Mouse (Mus musculus) embryonic facial prominence, embryonic 11.5 days (tissue): Measurements from ENCODE around the gene Spp2. TPM values are rescaled to one million over a fixed set of nuclear protein-coding genes. Genes with fewer than 3 reads are reported as not detected.
"Not testable (repeated sequence)": the region's sequence is repeated elsewhere in the genome, so short reads cannot be mapped to it uniquely, and the experiment has no call there.

Source experiments
- ATAC-seq: fragments of 200-750 bp; cut with Nextera tagmentation; replicated peaks from 2 replicates; pipeline ENCODE4 v1.8.0; 2017; ENCODE audit warnings: low read depth; ENCODE audit not compliant: insufficient number of reproducible peaks, low FRiP score, low TSS enrichment
- DNase-seq: peaks from one replicate; pipeline ENCODE4 v3.0.0-alpha.2; 2015; ENCODE audit warnings: low spot score
- H3K27ac ChIP-seq: fragments of 300-500 bp; sonication (generic); replicated peaks from 2 replicates; pipeline ENCODE4 v1.5.1; 2014; ENCODE audit warnings: mild to moderate bottlenecking, low read depth, low read length, control low read depth
- H3K27me3 ChIP-seq: fragments of 300-500 bp; sonication (generic); 2 replicates; pipeline ENCODE4 v1.6.1; 2014; ENCODE audit warnings: mild to moderate bottlenecking, low read length, moderate library complexity, mixed read lengths; ENCODE audit not compliant: control insufficient read depth, insufficient read depth
- H3K36me3 ChIP-seq: fragments of 300-500 bp; sonication (generic); replicated peaks from 2 replicates; pipeline ENCODE4 v1.6.1; 2014; ENCODE audit warnings: low read depth, mild to moderate bottlenecking, low read length, moderate library complexity, mixed read lengths; ENCODE audit not compliant: control insufficient read depth, insufficient read depth
- H3K4me1 ChIP-seq: fragments of 300-500 bp; sonication (generic); 2 replicates; pipeline ENCODE4 v1.6.1; 2014; ENCODE audit warnings: low read length, mixed read lengths; ENCODE audit not compliant: control insufficient read depth, insufficient read depth
- H3K4me2 ChIP-seq: fragments of 300-500 bp; sonication (generic); 2 replicates; pipeline ENCODE4 v1.6.1; 2014; ENCODE audit warnings: low read depth, mild to moderate bottlenecking, control low read depth, low read length, moderate library complexity
- H3K4me3 ChIP-seq: fragments of 300-500 bp; sonication (generic); 2 replicates; pipeline ENCODE4 v1.5.1; 2014; ENCODE audit warnings: low read depth, low read length, control low read depth
- H3K9ac ChIP-seq: fragments of 300-500 bp; sonication (generic); replicated peaks from 2 replicates; pipeline ENCODE4 v1.6.1; 2014; ENCODE audit warnings: mild to moderate bottlenecking, control low read depth, low read length
- H3K9me3 ChIP-seq: fragments of 300-500 bp; sonication (generic); replicated peaks from 2 replicates; pipeline ENCODE4 v1.6.1; 2016; ENCODE audit warnings: mild to moderate bottlenecking, low read length, inconsistent platforms, mixed read lengths; ENCODE audit not compliant: control insufficient read depth
- WGBS: fragments of 180-500 bp; shearing (Covaris S2); extraction: QIAGEN DNeasy Blood & Tissue Kit; methylation state at CpG from one replicate; pipeline ENCODE4 v1.1.7; 2014; 5-methylcytosine and 5-hydroxymethylcytosine counted together
- polyA plus RNA-seq: library from polyadenylated mRNA; unstranded; fragments of >200 nt; fragmentation: Nextera tagmentation; extraction: Ambion mirVana; gene quantifications from 2 replicates; pipeline ENCODE4 v1.2.1, GENCODE M21; 2014

Spp2 gene
- polyA plus RNA-seq, 1 experiment from 2014 or later, result 0.63 TPM

DNA sequence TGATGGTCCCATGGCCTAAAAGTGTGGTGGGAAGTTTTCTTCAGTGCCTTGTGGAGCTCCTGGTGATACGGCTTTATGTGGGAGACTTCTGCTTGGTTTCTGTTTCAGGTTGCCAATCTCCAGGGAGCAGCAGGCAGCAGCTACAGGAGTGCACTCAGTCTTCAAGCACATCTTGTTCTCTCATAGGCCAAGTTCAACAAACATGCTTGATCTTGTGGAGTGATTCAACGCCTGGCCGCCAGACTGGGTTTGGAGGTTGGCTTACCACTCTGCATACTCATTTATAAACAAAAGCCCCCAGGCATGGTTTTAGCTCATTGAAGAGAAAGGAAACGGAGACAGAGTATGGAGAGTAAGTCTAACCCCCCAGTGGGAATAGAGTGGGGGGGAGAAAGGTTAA lies 36.6 kb downstream of the Spp2 start:
- ATAC-seq (no peak), DNase-seq (peak; percentile 37)
- H3K4me3 ChIP-seq, result no peak overlapping the region
- no peaks in the 10 kb centered on the region for H3K27me3 ChIP-seq
- 51% methylated on average over 4 of the region's 4 CpGs for WGBS
- H3K36me3 ChIP-seq, result no peaks in the 10 kb centered on the region
- no peaks in the 10 kb centered on the region; the same call in 1 of the 2 replicates for H3K4me1 ChIP-seq
- H3K9me3 ChIP-seq, result no peaks in the 10 kb centered on the region
- no peak overlapping the region for H3K27ac ChIP-seq
- no peak overlapping the region for H3K4me2 ChIP-seq
- no peak overlapping the region for H3K9ac ChIP-seq

DNA sequence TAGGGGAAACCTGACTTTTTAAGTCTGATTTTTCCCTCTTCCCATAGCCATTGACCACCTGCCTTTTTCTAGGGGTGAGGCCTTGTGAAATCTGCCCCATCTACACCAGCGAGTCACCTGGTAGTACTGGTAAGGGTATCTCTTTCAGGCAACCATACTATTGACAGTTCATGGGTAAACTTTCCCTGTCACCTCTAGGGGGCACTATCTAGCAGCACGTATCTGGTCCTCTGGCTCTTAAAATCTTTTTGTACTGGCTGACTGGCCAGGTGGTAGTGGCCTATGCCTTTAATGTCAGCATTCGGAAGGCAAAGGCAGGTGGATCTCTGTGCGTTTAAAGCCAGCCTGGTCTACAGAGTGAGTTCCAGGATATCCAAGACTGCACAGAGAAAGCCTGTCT lies 38.6 kb downstream of the Spp2 start:
- ATAC-seq (no peak), DNase-seq (peak; percentile 30)
- WGBS, result 72% methylated on average over 4 of the region's 4 CpGs
- no peak overlapping the region for H3K27ac ChIP-seq
- H3K9me3 ChIP-seq, result no peaks in the 10 kb centered on the region
- H3K36me3 ChIP-seq, result no peaks in the 10 kb centered on the region
- no peak overlapping the region for H3K9ac ChIP-seq
- no peaks in the 10 kb centered on the region; the same call in 1 of the 2 replicates for H3K4me1 ChIP-seq
- H3K4me3 ChIP-seq, result no peak overlapping the region
- H3K4me2 ChIP-seq, result no peak overlapping the region
- no peaks in the 10 kb centered on the region for H3K27me3 ChIP-seq

DNA sequence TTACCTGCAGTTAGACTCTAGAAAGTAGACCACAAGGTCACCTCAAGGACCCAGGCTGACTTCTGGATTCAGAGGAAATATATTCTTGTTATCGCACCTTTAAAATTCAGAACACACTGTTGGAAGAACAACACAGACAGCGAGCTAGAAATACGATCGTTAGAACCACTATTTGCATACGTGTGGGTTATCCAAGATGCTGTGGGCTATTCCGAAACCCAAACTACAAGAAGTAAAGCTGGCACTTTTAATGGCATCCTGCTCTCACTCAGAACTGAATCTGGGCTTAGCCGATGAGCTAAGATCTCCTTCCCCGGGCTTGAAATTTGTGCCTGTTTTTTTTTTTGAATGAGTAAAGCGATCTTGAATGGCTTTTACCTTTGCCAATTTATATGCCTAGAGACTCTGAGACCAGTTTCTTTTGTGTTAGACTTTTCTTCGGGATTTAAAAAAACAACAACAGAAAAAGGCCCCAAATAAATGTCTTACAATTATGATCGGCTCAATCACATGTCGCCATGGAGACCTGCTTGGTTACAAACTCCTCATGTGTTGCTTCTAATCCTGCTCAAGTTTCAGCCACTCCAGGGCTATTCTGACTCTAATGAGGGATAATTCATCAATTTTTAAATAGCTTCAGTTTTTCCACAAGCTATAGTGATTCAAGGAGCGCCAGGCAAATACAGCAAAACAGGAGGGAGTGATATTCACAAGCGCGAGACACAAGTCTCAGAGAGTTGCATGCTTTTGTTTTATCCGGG lies 39.7 kb downstream of the Spp2 start:
- ATAC-seq, result no peak
- Histone ChIP-seq H3K27me3 (no peaks in the 10 kb centered on the region), H3K4me1 (no peaks in the 10 kb centered on the region; the same call in 1 of the 2 replicates), H3K9me3 (no peaks in the 10 kb centered on the region), H3K9ac (no peak overlapping the region), H3K4me2 (no peak overlapping the region), H3K27ac (no peak overlapping the region), H3K4me3 (no peak overlapping the region), H3K36me3 (no peaks in the 10 kb centered on the region)
- 60% methylated on average over 16 of the region's 16 CpGs for WGBS
- DNase-seq, result peak; percentile 39

DNA sequence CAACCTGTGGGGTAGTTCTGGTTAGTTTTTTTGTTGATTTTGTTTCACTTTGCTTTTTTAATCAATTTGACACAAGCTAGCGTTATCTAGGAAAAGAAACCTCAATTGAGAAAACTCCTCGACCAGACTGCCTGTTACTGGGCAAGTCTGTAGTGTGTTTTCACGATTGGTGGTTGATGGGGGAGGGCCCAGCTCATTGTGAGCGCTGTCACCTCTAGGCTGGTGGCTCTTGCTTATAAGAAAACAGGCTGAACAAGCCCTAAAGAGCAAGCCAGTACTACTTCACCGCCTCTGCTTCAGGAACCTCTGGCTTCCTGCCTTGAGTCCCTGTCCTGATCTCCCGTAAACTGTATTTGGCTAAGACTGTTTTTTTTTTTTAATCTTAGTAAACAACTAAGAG lies 40.7 kb downstream of the Spp2 start:
- no peak overlapping the region for H3K4me2 ChIP-seq
- no peaks in the 10 kb centered on the region; the same call in 1 of the 2 replicates for H3K4me1 ChIP-seq
- H3K9me3 ChIP-seq, result no peaks in the 10 kb centered on the region
- H3K4me3 ChIP-seq, result no peak overlapping the region
- no peak overlapping the region for H3K27ac ChIP-seq
- WGBS, result 9% methylated on average over 6 of the region's 6 CpGs
- H3K36me3 ChIP-seq, result no peaks in the 10 kb centered on the region
- no peak overlapping the region for H3K9ac ChIP-seq
- DNase-seq (peak; percentile 58), ATAC-seq (no peak)
- H3K27me3 ChIP-seq, result no peaks in the 10 kb centered on the region

DNA sequence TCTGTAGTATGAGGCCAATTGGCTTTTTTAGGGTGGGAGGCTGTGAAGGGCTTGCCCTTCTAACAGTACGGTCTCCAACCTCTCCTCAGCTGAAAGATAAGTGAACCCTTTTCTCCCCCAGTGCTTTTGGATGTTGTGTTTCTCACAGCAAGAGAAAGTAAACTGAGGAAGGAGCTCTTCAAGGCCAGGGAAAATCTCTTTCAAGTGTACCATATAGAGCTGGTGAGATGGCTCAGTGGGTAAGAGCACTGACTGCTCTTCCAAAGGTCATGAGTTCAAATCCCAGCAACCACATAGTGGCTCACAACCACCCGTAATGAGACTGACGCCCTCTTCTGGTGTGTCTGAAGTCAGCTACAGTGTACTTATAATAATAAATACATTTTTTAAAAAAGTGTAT lies 41.3 kb downstream of the Spp2 start:
- H3K27ac ChIP-seq, H3K4me1 ChIP-seq, DNase-seq, H3K9ac ChIP-seq, ATAC-seq, H3K9me3 ChIP-seq, H3K36me3 ChIP-seq, H3K4me2 ChIP-seq, H3K4me3 ChIP-seq, H3K27me3 ChIP-seq: not testable (repeated sequence)
- 84% methylated on average over 3 of the region's 3 CpGs for WGBS

DNA sequence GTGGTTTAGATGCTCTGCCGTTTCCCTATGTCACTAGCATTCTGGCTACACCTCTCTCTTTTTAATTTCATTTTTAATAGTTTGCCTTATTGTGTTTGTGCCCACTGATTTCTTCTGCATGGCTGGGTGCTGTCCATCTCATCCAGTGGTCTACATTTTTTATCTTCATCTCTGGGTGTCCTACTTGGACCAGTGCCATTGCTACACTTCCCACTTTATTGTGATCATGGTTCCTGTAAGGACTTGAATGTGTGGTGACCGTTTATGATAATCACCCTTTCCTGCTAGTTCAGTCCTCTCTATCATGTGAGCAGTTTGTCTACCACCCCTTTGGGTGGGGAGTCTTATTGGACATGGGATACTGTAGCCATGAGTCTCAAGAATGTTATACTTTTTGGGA lies 43.0 kb downstream of the Spp2 start:
- Histone ChIP-seq H3K4me2 (no peak overlapping the region), H3K4me3 (no peak overlapping the region), H3K36me3 (no peaks in the 10 kb centered on the region), H3K27ac (no peak overlapping the region), H3K4me1 (no peaks in the 10 kb centered on the region; the same call in 1 of the 2 replicates), H3K27me3 (no peaks in the 10 kb centered on the region), H3K9me3 (no peaks in the 10 kb centered on the region), H3K9ac (no peak overlapping the region)
- ATAC-seq (no peak), DNase-seq (no peak)
- 82% methylated on average over 2 of the region's 2 CpGs for WGBS

DNA sequence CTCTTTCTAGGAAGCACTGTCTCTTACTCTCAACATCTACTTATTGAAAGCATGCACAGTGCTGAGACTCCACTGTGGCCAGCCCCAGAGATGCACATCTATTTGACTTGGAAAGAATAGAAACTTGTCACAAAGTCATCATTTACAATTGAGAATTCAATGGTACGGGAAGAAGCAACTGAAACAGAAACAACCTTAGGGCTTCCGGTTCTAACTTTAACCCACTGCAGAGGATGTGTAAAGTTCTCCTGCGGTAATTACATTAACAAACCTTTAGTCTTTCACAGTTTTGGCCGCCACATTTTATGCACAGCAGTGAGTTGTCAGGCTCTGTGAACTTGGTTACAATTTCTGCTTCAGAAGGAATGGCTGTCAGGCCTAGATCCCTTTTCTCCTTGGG lies 43.9 kb downstream of the Spp2 start:
- 87% methylated on average over 4 of the region's 4 CpGs for WGBS
- no peak overlapping the region for H3K4me2 ChIP-seq
- no peaks in the 10 kb centered on the region for H3K36me3 ChIP-seq
- no peaks in the 10 kb centered on the region for H3K27me3 ChIP-seq
- no peak overlapping the region for H3K4me3 ChIP-seq
- no peaks in the 10 kb centered on the region for H3K4me1 ChIP-seq
- ATAC-seq (no peak), DNase-seq (no peak)
- no peak overlapping the region for H3K9ac ChIP-seq
- H3K27ac ChIP-seq, result no peak overlapping the region
- H3K9me3 ChIP-seq, result no peaks in the 10 kb centered on the region

DNA sequence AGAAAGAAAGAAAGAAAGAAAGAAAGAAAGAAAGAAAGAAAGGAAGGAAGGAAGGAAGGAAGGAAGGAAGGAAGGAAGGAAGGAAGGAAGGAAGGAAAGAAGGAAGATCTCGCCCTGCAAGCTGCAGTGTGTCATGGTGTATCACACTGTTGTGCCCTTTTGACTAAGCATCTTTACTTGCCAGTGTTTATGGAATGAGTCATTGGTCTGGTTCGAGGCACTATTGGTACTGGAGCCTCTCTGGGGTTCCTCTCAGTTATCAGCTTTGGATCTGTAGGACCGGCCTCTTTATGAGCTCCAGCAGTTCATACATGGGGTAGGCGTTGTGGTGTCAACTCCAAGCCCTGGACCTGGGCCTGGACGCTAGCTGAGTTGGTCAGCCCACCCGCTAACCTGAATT lies 45.4 kb downstream of the Spp2 start:
- 89% methylated on average over 6 of the region's 6 CpGs for WGBS
- no peaks in the 10 kb centered on the region for H3K27me3 ChIP-seq
- no peak overlapping the region for H3K27ac ChIP-seq
- H3K36me3 ChIP-seq, result no peaks in the 10 kb centered on the region
- no peak overlapping the region for H3K9ac ChIP-seq
- DNase-seq, result no peak
- H3K4me1 ChIP-seq, result no peaks in the 10 kb centered on the region
- no peak overlapping the region for H3K4me3 ChIP-seq
- no peaks in the 10 kb centered on the region for H3K9me3 ChIP-seq
- H3K4me2 ChIP-seq, result no peak overlapping the region
- no peak for ATAC-seq
